Mouse (Mus musculus): ENCODE measurements around the gene Ggta1. TPM values are rescaled to one million over a fixed set of nuclear protein-coding genes. Genes with fewer than 3 reads are reported as not detected.
A peak's percentile ranks its signal among the peaks of the same experiment; 100 is the strongest.

Gene Ggta1
- total and polyA plus RNA-seq, 2 experiments from 2014 or later, result 16.4 to 37.1 TPM

DNA sequence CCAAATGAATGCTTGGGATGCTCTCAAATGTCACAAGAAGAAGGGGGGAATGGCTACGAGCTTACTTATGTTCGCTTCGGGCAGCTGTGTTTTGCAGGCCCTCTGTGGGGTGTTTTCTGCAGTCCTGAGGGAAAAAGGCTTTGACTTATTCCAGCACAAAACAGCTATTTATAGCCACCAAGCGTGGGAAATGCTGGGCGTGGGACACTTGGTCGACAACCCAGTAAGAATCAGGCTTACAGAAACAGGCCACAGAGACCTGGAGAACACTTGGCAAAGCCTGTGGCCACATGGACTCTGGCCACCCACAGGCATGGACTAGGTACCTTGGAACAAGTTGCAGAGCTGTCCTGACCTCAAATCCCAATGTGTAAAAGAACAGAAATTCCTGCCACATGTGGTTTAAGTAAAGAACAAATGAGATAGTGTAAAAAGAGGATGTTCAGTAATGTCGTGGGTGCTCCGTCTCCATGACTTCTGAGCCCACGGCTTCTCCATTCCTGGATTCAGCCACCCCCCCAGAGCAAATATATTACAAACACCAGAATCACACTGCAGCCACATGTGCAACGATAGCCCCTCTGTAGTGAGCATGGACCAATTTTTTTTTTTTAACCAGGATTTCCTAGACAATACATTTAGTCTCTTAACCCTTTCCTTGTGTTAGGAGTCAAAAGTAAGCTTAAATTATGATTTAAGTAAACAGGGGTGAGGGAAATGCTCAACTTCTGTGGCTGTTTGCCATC, 45.7 kb upstream of the Ggta1 start:
- DNase-seq (ENCODE audit: low spot score), result peak; percentile 54
- no peaks in the 10 kb centered on the region for H3K36me3 ChIP-seq (replicated peaks; ENCODE audit: control insufficient read depth, insufficient read depth, low read length)
- peak overlapping the region; percentile 60 for H3K27ac ChIP-seq (ENCODE audit: low read depth)
- H3K27me3 ChIP-seq (ENCODE audit: control insufficient read depth, insufficient read depth, low read length), result no peaks in the 10 kb centered on the region
- TF ChIP-seq CTCF (IDR thresholded peaks at IDR 0.05; ENCODE audit: low read depth) (no peak), EP300 (IDR thresholded peaks at IDR 0.05; ENCODE audit: low read depth) (peak; percentile 63)
- WGBS, result 18% methylated on average over 10 of the region's 10 CpGs
- H3K9me3 ChIP-seq (replicated peaks; ENCODE audit: control insufficient read depth, low read length), result no peaks in the 10 kb centered on the region
- H3K4me2 ChIP-seq (ENCODE audit: low read depth, low read length), result no peak overlapping the region
- H3K4me3 ChIP-seq (ENCODE audit: low read depth, low read length), result no peak overlapping the region
- peaks cover 52% of the 10 kb centered on the region for H3K4me1 ChIP-seq (ENCODE audit: control insufficient read depth, insufficient read depth)
- H3K9ac ChIP-seq (replicated peaks; ENCODE audit: low read depth, low read length), result no peak overlapping the region
- ATAC-seq (ENCODE audit: insufficient read depth, low read depth), result peak; percentile 34

DNA sequence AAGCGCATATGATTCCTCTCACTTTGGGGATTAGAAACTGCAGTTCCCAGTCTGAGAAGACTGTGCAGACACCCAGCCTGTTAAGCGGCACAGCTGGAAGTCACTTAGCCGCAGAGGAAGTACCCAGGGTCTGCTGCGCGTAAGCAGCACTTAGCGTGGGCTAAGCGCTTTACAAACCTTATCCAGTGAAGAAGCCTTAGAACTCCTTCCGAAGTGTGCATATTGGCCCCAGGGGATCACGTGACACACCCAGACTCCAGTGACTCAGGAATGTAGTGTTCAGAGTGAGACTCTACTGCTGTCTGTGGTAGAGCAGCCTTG, 44.1 kb upstream of the Ggta1 start:
- H3K4me2 ChIP-seq (ENCODE audit: low read depth, low read length), result no peak overlapping the region
- peak overlapping the region; percentile 74; the same call in 1 of the 2 replicates for H3K27ac ChIP-seq (ENCODE audit: low read depth)
- no peak for TF ChIP-seq CTCF (IDR thresholded peaks at IDR 0.05; ENCODE audit: low read depth)

DNA sequence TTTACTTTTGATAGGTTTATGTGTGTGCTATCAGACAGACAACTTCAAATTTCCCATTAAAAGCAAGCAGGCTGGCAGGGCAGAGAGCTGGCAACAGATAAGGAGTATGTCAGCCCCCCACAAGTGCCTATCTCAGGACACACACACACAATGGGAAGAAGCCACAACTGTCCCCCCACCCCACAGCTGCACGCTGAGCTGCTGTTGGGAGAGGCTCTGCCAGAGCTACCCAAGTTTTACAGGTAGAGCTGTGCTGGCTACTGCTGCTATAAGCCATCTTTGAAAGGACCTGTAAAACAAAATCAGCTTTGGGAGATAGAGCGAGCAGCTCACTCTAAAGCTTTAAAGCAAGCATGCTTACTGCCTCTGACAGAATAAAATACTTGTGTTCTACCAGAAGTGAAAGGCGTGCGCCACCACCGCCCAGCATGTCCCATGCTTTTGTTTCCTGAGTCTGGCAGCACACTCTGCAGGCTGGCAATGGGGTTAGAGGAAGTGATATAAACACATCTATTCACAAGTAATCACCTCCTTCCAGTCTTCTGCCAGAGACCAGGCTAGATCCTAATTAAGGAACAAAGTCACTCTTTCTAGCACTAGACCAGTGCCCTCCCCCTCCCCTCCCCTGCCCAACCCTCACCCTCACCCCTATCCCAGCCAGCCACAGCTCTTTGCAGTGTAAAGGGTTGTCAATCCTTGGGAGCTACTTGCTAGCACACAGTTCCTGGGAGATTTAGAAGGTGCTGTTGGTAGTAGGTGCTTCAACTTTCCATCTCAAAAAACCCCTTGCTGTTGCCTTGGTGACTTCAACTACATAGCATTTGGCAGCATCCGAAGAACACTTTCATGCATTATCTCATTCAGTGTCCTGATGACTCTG, 43.5 kb upstream of the Ggta1 start:
- no peaks in the 10 kb centered on the region for H3K27me3 ChIP-seq (ENCODE audit: control insufficient read depth, insufficient read depth, low read length)
- peaks cover 49% of the 10 kb centered on the region for H3K4me1 ChIP-seq (ENCODE audit: control insufficient read depth, insufficient read depth)
- H3K36me3 ChIP-seq (replicated peaks; ENCODE audit: control insufficient read depth, insufficient read depth, low read length), result no peaks in the 10 kb centered on the region
- no peak overlapping the region; the same call in 1 of the 2 replicates for H3K4me2 ChIP-seq (ENCODE audit: low read depth, low read length)
- TF ChIP-seq EP300 (IDR thresholded peaks at IDR 0.05; ENCODE audit: low read depth), result no peak
- TF ChIP-seq CTCF (IDR thresholded peaks at IDR 0.05; ENCODE audit: low read depth), result no peak
- WGBS, result 58% methylated on average over 6 of the region's 6 CpGs
- H3K4me3 ChIP-seq (ENCODE audit: low read depth, low read length), result no peak overlapping the region
- ATAC-seq (ENCODE audit: insufficient read depth, low read depth) (no peak), DNase-seq (ENCODE audit: low spot score) (peak; percentile 21)
- H3K9ac ChIP-seq (replicated peaks; ENCODE audit: low read depth, low read length), result no peak overlapping the region
- peak overlapping the region; percentile 74 for H3K27ac ChIP-seq (ENCODE audit: low read depth)
- no peaks in the 10 kb centered on the region for H3K9me3 ChIP-seq (replicated peaks; ENCODE audit: control insufficient read depth, low read length)

More for the DNA sequence above, 44.1 kb upstream of the Ggta1 start:
- no peaks in the 10 kb centered on the region for H3K27me3 ChIP-seq (ENCODE audit: control insufficient read depth, insufficient read depth, low read length)
- H3K36me3 ChIP-seq (replicated peaks; ENCODE audit: control insufficient read depth, insufficient read depth, low read length), result no peaks in the 10 kb centered on the region
- H3K4me3 ChIP-seq (ENCODE audit: low read depth, low read length), result no peak overlapping the region
- ATAC-seq (ENCODE audit: insufficient read depth, low read depth) (no peak), DNase-seq (ENCODE audit: low spot score) (peak; percentile 20)
- no peaks in the 10 kb centered on the region for H3K9me3 ChIP-seq (replicated peaks; ENCODE audit: control insufficient read depth, low read length)
- no peak overlapping the region for H3K9ac ChIP-seq (replicated peaks; ENCODE audit: low read depth, low read length)
- peaks cover 49% of the 10 kb centered on the region for H3K4me1 ChIP-seq (ENCODE audit: control insufficient read depth, insufficient read depth)
- WGBS, result 43% methylated on average over 9 of the region's 9 CpGs

GRCm38 (mm10) chr2:35505519-35506286, 42.7 kb upstream of the Ggta1 start:
- Histone ChIP-seq H3K27ac (ENCODE audit: low read depth) (peak overlapping the region; percentile 58), H3K4me3 (ENCODE audit: low read depth, low read length) (no peak overlapping the region), H3K9me3 (replicated peaks; ENCODE audit: control insufficient read depth, low read length) (no peaks in the 10 kb centered on the region), H3K4me1 (ENCODE audit: control insufficient read depth, insufficient read depth) (peaks cover 49% of the 10 kb centered on the region), H3K36me3 (replicated peaks; ENCODE audit: control insufficient read depth, insufficient read depth, low read length) (no peaks in the 10 kb centered on the region), H3K4me2 (ENCODE audit: low read depth, low read length) (no peak overlapping the region), H3K27me3 (ENCODE audit: control insufficient read depth, insufficient read depth, low read length) (no peaks in the 10 kb centered on the region), H3K9ac (replicated peaks; ENCODE audit: low read depth, low read length) (no peak overlapping the region)
- DNase-seq (ENCODE audit: low spot score) (peak; percentile 12), ATAC-seq (ENCODE audit: insufficient read depth, low read depth) (no peak)
- TF ChIP-seq EP300 (IDR thresholded peaks at IDR 0.05; ENCODE audit: low read depth), result no peak
- no peak for TF ChIP-seq CTCF (IDR thresholded peaks at IDR 0.05; ENCODE audit: low read depth)
- WGBS, result 56% methylated on average over 6 of the region's 6 CpGs

DNA sequence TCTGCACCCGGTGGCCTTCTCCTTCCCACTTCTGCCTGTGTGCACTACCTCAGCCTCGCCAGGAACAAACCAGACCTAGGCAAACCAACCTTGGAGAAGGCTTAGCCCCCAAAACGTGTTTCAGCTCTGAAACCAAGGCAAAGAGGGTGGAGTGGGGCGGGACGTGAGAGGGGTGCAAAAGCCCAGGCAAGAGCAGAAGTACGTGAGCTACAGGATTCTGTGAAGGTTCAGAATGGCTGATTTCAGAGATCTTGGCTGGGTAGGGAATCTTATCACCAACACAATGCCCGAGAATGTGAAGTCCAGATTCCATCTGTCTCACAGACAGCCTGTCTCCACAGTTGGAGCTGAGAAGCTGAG, 41.4 kb upstream of the Ggta1 start:
- Histone ChIP-seq H3K36me3 (replicated peaks; ENCODE audit: control insufficient read depth, insufficient read depth, low read length) (no peaks in the 10 kb centered on the region), H3K27ac (ENCODE audit: low read depth) (peak overlapping the region; percentile 58), H3K4me2 (ENCODE audit: low read depth, low read length) (no peak overlapping the region), H3K9me3 (replicated peaks; ENCODE audit: control insufficient read depth, low read length) (no peaks in the 10 kb centered on the region), H3K9ac (replicated peaks; ENCODE audit: low read depth, low read length) (no peak overlapping the region), H3K27me3 (ENCODE audit: control insufficient read depth, insufficient read depth, low read length) (no peaks in the 10 kb centered on the region), H3K4me1 (ENCODE audit: control insufficient read depth, insufficient read depth) (peaks cover 43% of the 10 kb centered on the region), H3K4me3 (ENCODE audit: low read depth, low read length) (no peak overlapping the region)
- no peak for ATAC-seq (ENCODE audit: insufficient read depth, low read depth)
- 36% methylated on average over 7 of the region's 7 CpGs for WGBS
- DNase-seq (ENCODE audit: low spot score), result no peak
- TF ChIP-seq EP300 (IDR thresholded peaks at IDR 0.05; ENCODE audit: low read depth) (no peak), CTCF (IDR thresholded peaks at IDR 0.05; ENCODE audit: low read depth) (no peak)

Data from heart, postnatal 0 days (tissue).